Mouse (Mus musculus) heart, embryonic 13.5 days (tissue): ENCODE data around the gene Pou3f1. TPM values are rescaled to one million over a fixed set of nuclear protein-coding genes. Genes with fewer than 3 reads are reported as not detected.

Experiments
- ATAC-seq: fragments of 200-750 bp; cut with Nextera tagmentation; 2 replicates; pipeline ENCODE4 v1.8.0; 2017; ENCODE audit warnings: moderate TSS enrichment; ENCODE audit not compliant: insufficient number of reproducible peaks, low FRiP score, low TSS enrichment; ENCODE audit errors: extremely low read depth
- H3K27ac ChIP-seq: fragments of 300-500 bp; sonication (generic); replicated peaks from 2 replicates; pipeline ENCODE4 v1.5.1; 2015; ENCODE audit warnings: moderate library complexity, mild to moderate bottlenecking, inconsistent platforms
- H3K27me3 ChIP-seq: fragments of 300-500 bp; sonication (generic); replicated peaks from 2 replicates; pipeline ENCODE4 v1.6.1; 2015; ENCODE audit warnings: mild to moderate bottlenecking, inconsistent platforms
- H3K36me3 ChIP-seq: fragments of 300-500 bp; sonication (generic); 2 replicates; pipeline ENCODE4 v1.6.1; 2015; ENCODE audit warnings: mild to moderate bottlenecking, inconsistent platforms
- H3K4me1 ChIP-seq: fragments of 300-500 bp; sonication (generic); 2 replicates; pipeline ENCODE4 v1.6.1; 2015; ENCODE audit warnings: inconsistent platforms
- H3K4me2 ChIP-seq: fragments of 300-500 bp; sonication (generic); 2 replicates; pipeline ENCODE4 v1.6.1; 2015; ENCODE audit warnings: inconsistent platforms, mild to moderate bottlenecking, moderate library complexity
- H3K4me3 ChIP-seq: fragments of 300-500 bp; sonication (generic); 2 replicates; pipeline ENCODE4 v1.5.1; 2015; ENCODE audit warnings: moderate library complexity, mild to moderate bottlenecking, inconsistent platforms
- H3K9ac ChIP-seq: fragments of 300-500 bp; sonication (generic); 2 replicates; pipeline ENCODE4 v1.6.1; 2015; ENCODE audit warnings: inconsistent platforms, mild to moderate bottlenecking, moderate library complexity
- H3K9me3 ChIP-seq: fragments of 300-500 bp; sonication (generic); 2 replicates; pipeline ENCODE4 v1.6.1; 2016; ENCODE audit warnings: inconsistent platforms
- WGBS: fragments of 180-500 bp; shearing (Covaris S2); methylation state at CpG from one replicate; pipeline ENCODE4 v1.1.7; 2015; ENCODE audit warnings: mixed read lengths; 5-methylcytosine and 5-hydroxymethylcytosine counted together
- polyA plus RNA-seq: library from polyadenylated mRNA; unstranded; fragments of >200 nt; fragmentation: Nextera tagmentation; extraction: Ambion mirVana; gene quantifications from 2 replicates; pipeline ENCODE4 v1.2.1, GENCODE M21; 2015

The Pou3f1 gene
- polyA plus RNA-seq, 1 experiment from 2014 or later, result 0.15 TPM

DNA sequence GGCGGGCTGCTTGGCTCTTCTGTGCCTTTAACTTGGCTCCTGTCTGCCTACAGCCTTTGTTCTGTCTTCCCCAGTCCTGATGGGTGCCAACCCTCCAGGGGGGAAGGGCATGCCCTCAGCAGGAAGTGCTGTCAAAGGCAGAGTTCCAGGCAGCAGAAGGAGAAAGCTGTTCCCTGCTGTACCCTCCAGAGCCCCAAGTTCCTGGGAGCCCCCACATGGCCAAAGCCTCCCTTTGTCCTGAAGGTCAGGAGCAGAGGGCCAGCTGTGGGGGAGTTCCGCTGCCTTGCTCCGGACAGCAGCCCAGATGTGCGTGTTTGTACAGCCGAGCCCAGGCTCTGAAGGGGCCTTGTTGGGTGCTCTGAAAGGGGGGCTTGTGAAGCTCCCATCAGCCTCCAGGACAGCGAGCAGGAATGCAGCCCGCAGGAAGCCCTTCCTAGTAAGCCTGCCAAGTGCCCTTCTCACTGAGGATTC is 32.5 kb upstream of the Pou3f1 start:
- Histone ChIP-seq H3K9ac (no peak overlapping the region), H3K4me2 (no peak overlapping the region), H3K4me1 (peaks cover 11% of the 10 kb centered on the region), H3K4me3 (no peak overlapping the region), H3K36me3 (no peaks in the 10 kb centered on the region), H3K27ac (no peak overlapping the region), H3K27me3 (peaks cover 19% of the 10 kb centered on the region; the same call in 1 of the 2 replicates), H3K9me3 (no peaks in the 10 kb centered on the region)
- 32% methylated on average over 7 of the region's 7 CpGs for WGBS
- ATAC-seq, result no peak

DNA sequence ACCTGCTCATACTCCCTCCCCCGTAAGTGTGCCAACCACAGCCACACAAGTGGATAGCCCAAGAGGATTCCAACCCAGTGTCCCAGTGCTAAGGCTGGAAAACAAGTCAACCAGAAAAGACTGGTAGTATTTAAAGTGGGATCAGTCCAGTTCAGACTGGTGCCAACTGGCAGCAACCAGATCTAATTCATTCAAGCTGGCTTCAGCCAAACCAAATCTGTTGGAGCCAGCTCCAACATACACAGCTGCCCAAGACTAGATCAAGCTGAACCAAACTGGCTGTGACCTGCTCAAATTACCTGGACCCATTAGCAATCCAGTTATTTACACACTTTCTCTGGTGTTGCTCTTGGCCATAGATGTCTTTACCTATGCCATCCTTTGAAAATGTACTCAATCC is 29.8 kb upstream of the Pou3f1 start:
- H3K9me3 ChIP-seq, result no peaks in the 10 kb centered on the region
- H3K36me3 ChIP-seq, result no peaks in the 10 kb centered on the region
- H3K9ac ChIP-seq, result no peak overlapping the region
- H3K4me2 ChIP-seq, result no peak overlapping the region
- no peak overlapping the region for H3K27ac ChIP-seq
- ATAC-seq, result no peak
- peaks cover 9% of the 10 kb centered on the region; the same call in 1 of the 2 replicates for H3K27me3 ChIP-seq
- H3K4me3 ChIP-seq, result no peak overlapping the region
- H3K4me1 ChIP-seq, result peaks cover 11% of the 10 kb centered on the region
- 72% methylated on average over 1 of the region's 1 CpGs for WGBS

DNA sequence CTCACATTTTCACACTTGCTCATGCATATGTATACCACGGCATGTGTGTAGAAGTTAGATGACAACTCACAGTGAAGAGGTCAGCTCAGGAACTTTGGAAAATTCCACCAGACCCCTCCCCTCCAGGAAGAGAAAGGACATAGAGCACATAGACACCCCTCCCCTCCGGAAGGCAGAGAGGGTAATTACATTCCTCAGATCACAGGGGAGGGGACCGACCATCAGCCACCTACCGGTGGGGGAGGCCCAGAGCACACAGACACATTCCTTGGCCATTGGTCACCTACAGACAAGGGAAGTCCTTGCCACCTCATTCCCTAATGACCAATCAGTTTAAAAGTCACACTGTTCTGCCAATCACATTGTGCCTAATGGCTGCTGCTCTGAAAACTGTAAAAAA is 25.2 kb upstream of the Pou3f1 start:
- H3K4me3 ChIP-seq, result no peak overlapping the region
- no peaks in the 10 kb centered on the region for H3K4me1 ChIP-seq
- H3K36me3 ChIP-seq, result no peaks in the 10 kb centered on the region
- peaks cover 43% of the 10 kb centered on the region for H3K27me3 ChIP-seq
- no peak overlapping the region for H3K27ac ChIP-seq
- no peak for ATAC-seq
- no peak overlapping the region for H3K9ac ChIP-seq
- H3K9me3 ChIP-seq, result no peaks in the 10 kb centered on the region
- WGBS, result 39% methylated on average over 4 of the region's 4 CpGs
- H3K4me2 ChIP-seq, result no peak overlapping the region

DNA sequence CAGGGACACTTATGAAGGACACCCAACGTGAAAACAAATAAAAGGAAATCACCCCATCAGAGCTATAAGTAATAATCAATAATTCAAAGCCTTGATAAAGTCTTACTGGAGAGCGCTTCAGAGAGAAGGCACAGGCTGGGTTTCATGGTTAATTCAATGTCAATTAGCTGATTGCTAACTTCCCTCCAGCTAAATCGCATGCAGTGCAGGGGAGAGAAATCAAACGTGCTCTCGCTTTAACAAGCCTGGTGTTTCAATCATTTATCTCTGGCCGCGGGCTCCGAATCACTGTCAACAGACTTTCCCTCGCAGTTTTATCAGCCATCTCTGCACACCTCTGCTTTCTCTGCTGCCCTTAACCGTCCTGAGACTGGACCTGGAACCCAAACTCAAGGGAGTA is 23.8 kb upstream of the Pou3f1 start:
- no peak overlapping the region for H3K9ac ChIP-seq
- H3K4me1 ChIP-seq, result no peaks in the 10 kb centered on the region
- no peak overlapping the region for H3K4me2 ChIP-seq
- WGBS, result 63% methylated on average over 10 of the region's 10 CpGs
- H3K9me3 ChIP-seq, result no peaks in the 10 kb centered on the region
- no peak overlapping the region for H3K4me3 ChIP-seq
- no peak for ATAC-seq
- no peaks in the 10 kb centered on the region for H3K36me3 ChIP-seq
- H3K27ac ChIP-seq, result no peak overlapping the region
- H3K27me3 ChIP-seq, result peaks cover 51% of the 10 kb centered on the region

- ATAC-seq, result no peak
- WGBS, result 2% methylated on average over 9 of the region's 9 CpGs
- no peaks in the 10 kb centered on the region for H3K36me3 ChIP-seq
- H3K27me3 ChIP-seq, result peaks cover 55% of the 10 kb centered on the region
- H3K4me2 ChIP-seq, result no peak overlapping the region
- no peak overlapping the region for H3K4me3 ChIP-seq
- H3K9me3 ChIP-seq, result no peaks in the 10 kb centered on the region
- H3K27ac ChIP-seq, result no peak overlapping the region
- H3K9ac ChIP-seq, result no peak overlapping the region
- H3K4me1 ChIP-seq, result no peaks in the 10 kb centered on the region
These were observed 23.3 kb upstream of the Pou3f1 start for GRCm38 (mm10) chr4:124633281-124633680.

GRCm38 (mm10) chr4:124639715-124640114 is 16.9 kb upstream of the Pou3f1 start:
- H3K4me3 ChIP-seq, result 0 out of 2 replicates have a peak overlapping the region, but pooled peaks have one; percentile 9
- peak overlapping the region; percentile 56 for H3K9ac ChIP-seq
- no peak for ATAC-seq
- H3K36me3 ChIP-seq, result no peaks in the 10 kb centered on the region
- H3K4me2 ChIP-seq, result peak overlapping the region; percentile 58
- peaks cover 71% of the 10 kb centered on the region for H3K27me3 ChIP-seq
- no peak overlapping the region for H3K27ac ChIP-seq
- WGBS, result 11% methylated on average over 12 of the region's 12 CpGs
- no peaks in the 10 kb centered on the region for H3K9me3 ChIP-seq
- peaks cover 21% of the 10 kb centered on the region for H3K4me1 ChIP-seq

DNA sequence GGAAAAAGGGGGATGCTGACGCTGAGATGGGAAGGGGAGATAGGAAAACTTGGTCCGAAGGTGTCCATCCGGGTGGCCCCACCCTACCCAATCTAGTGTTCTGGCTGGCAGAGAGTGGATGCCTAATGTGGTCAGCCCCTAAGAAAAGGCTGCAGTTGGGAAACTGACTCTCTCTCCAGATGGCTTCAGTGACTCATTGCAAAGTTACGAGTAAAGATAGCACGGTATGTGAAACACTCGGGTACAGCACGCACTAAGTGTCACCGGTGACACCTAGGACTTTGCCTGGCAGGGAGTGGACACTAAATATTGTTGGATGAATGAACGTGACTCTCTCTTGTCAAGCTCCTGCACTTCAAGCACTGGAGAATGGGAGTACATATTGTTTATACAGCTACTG is 12.7 kb upstream of the Pou3f1 start:
- no peaks in the 10 kb centered on the region for H3K36me3 ChIP-seq
- WGBS, result 53% methylated on average over 9 of the region's 9 CpGs
- peaks cover 49% of the 10 kb centered on the region for H3K4me1 ChIP-seq
- peaks cover 32% of the 10 kb centered on the region for H3K27me3 ChIP-seq
- H3K4me3 ChIP-seq, result no peak overlapping the region
- H3K4me2 ChIP-seq, result no peak overlapping the region
- no peak overlapping the region for H3K27ac ChIP-seq
- no peak overlapping the region for H3K9ac ChIP-seq
- H3K9me3 ChIP-seq, result no peaks in the 10 kb centered on the region
- ATAC-seq, result no peak

GRCm38 (mm10) chr4:124644974-124645433 is 11.6 kb upstream of the Pou3f1 start:
- Histone ChIP-seq H3K27me3 (peaks cover 31% of the 10 kb centered on the region), H3K9me3 (no peaks in the 10 kb centered on the region), H3K4me2 (no peak overlapping the region), H3K9ac (peak overlapping the region; percentile 3; the same call in 1 of the 2 replicates), H3K27ac (no peak overlapping the region), H3K4me1 (peaks cover 38% of the 10 kb centered on the region), H3K36me3 (no peaks in the 10 kb centered on the region), H3K4me3 (no peak overlapping the region)
- 13% methylated on average over 3 of the region's 3 CpGs for WGBS
- ATAC-seq, result peak; percentile 23; the same call in 1 of the 2 replicates

GRCm38 (mm10) chr4:124646591-124646990 is 10.0 kb upstream of the Pou3f1 start:
- H3K9me3 ChIP-seq, result no peaks in the 10 kb centered on the region
- no peaks in the 10 kb centered on the region for H3K36me3 ChIP-seq
- 10% methylated on average over 8 of the region's 8 CpGs for WGBS
- peak overlapping the region; percentile 61 for H3K4me2 ChIP-seq
- ATAC-seq, result no peak
- peak overlapping the region; percentile 29 for H3K4me3 ChIP-seq
- H3K4me1 ChIP-seq, result peaks cover 35% of the 10 kb centered on the region
- H3K9ac ChIP-seq, result peak overlapping the region; percentile 69
- H3K27ac ChIP-seq, result peak overlapping the region; percentile 62
- H3K27me3 ChIP-seq, result peaks cover 32% of the 10 kb centered on the region

GRCm38 (mm10) chr4:124647909-124648308 is 8.7 kb upstream of the Pou3f1 start:
- 36% methylated on average over 5 of the region's 5 CpGs for WGBS
- Histone ChIP-seq H3K36me3 (no peaks in the 10 kb centered on the region), H3K27ac (no peak overlapping the region), H3K27me3 (peaks cover 33% of the 10 kb centered on the region), H3K4me3 (no peak overlapping the region), H3K9me3 (no peaks in the 10 kb centered on the region), H3K4me2 (no peak overlapping the region), H3K4me1 (peaks cover 43% of the 10 kb centered on the region), H3K9ac (no peak overlapping the region)
- ATAC-seq, result no peak

DNA sequence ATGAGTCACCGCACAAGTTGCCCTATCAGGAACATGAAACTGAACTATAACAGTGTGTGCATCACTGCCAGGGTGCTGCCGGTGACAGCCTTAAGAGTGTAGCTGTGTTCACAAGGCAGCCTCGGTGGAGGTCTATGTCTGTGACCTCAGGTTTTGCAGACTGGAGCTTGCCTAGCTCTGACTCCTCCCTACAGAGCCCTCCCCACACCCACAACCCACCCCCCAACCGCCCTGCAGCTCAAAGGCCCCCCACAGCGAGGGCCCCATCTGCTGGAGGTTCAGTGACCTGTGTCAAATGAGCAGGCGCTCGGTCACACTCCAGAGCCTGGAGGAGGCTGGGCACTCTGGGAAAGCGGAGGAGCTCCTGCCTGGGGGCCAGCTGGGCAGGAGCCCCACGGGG is 3.7 kb upstream of the Pou3f1 start:
- H3K36me3 ChIP-seq, result no peaks in the 10 kb centered on the region
- peak; percentile 70; the same call in 1 of the 2 replicates for ATAC-seq
- no peak overlapping the region for H3K4me3 ChIP-seq
- peak overlapping the region; percentile 74 for H3K27ac ChIP-seq
- no peaks in the 10 kb centered on the region for H3K9me3 ChIP-seq
- WGBS, result 5% methylated on average over 9 of the region's 9 CpGs
- peaks cover 82% of the 10 kb centered on the region for H3K27me3 ChIP-seq
- no peak overlapping the region; the same call in 1 of the 2 replicates for H3K9ac ChIP-seq
- H3K4me1 ChIP-seq, result peaks cover 32% of the 10 kb centered on the region
- peak overlapping the region; percentile 42 for H3K4me2 ChIP-seq
